Mouse (Mus musculus) heart, embryonic 14.5 days (tissue): Measurements from ENCODE around the gene Dexi. TPM values are rescaled to one million over a fixed set of nuclear protein-coding genes. Genes with fewer than 3 reads are reported as not detected.

ENCODE experiments used
- ATAC-seq: fragments of 200-750 bp; cut with Nextera tagmentation; 2 replicates; pipeline ENCODE4 v1.8.0; 2017; ENCODE audit warnings: low read depth, moderate TSS enrichment; ENCODE audit not compliant: insufficient number of reproducible peaks, insufficient read depth, low FRiP score
- H3K27ac ChIP-seq, 2 experiments: fragments of 200-500 bp in 1 of 2; fragments of 300-500 bp in 1 of 2; sonication (generic) in 1 of 2; replicated peaks in 1 of 2; 2 replicates each; pipeline ENCODE4 v1.5.1; 2012 to 2014; ENCODE audit warnings: low read depth in 2 of 2, low read length in 2 of 2, control low read depth in 1 of 2, mild to moderate bottlenecking in 1 of 2, mixed read lengths in 1 of 2; ENCODE audit not compliant: control insufficient read depth in 1 of 2, insufficient read depth in 1 of 2
- H3K27me3 ChIP-seq: fragments of 300-500 bp; sonication (generic); 2 replicates; pipeline ENCODE4 v1.6.1; 2014; ENCODE audit warnings: mild to moderate bottlenecking, low read length, control low read depth; ENCODE audit not compliant: control insufficient read depth, insufficient read depth
- H3K36me3 ChIP-seq: fragments of 300-500 bp; sonication (generic); 2 replicates; pipeline ENCODE4 v1.6.1; 2014; ENCODE audit warnings: mild to moderate bottlenecking, control low read depth, low read length, mixed read lengths; ENCODE audit not compliant: control insufficient read depth, insufficient read depth
- H3K4me1 ChIP-seq, 2 experiments: fragments of 200-500 bp in 1 of 2; fragments of 300-500 bp in 1 of 2; sonication (generic) in 1 of 2; 2 replicates each; pipeline ENCODE4 v1.6.1; 2012 to 2014; ENCODE audit warnings: low read length in 2 of 2, control low read depth in 1 of 2, mixed read lengths in 1 of 2; ENCODE audit not compliant: control insufficient read depth in 2 of 2, insufficient read depth in 2 of 2
- H3K4me2 ChIP-seq: fragments of 300-500 bp; sonication (generic); 2 replicates; pipeline ENCODE4 v1.6.1; 2014; ENCODE audit warnings: mild to moderate bottlenecking, low read length
- H3K4me3 ChIP-seq, 2 experiments: fragments of 200-500 bp in 1 of 2; fragments of 300-500 bp in 1 of 2; sonication (generic) in 1 of 2; 2 replicates each; pipeline ENCODE4 v1.5.1; 2012 to 2014; ENCODE audit warnings: low read length in 2 of 2, mild to moderate bottlenecking in 2 of 2, control low read depth in 1 of 2, low read depth in 1 of 2, moderate library complexity in 1 of 2; ENCODE audit not compliant: control insufficient read depth in 1 of 2, insufficient read depth in 1 of 2
- H3K9ac ChIP-seq: fragments of 300-500 bp; sonication (generic); 2 replicates; pipeline ENCODE4 v1.6.1; 2014; ENCODE audit warnings: mild to moderate bottlenecking, low read length
- H3K9me3 ChIP-seq: fragments of 300-500 bp; sonication (generic); 2 replicates; pipeline ENCODE4 v1.6.1; 2016; ENCODE audit warnings: low read length, control low read depth; ENCODE audit not compliant: control insufficient read depth
- WGBS: fragments of 180-500 bp; shearing (Covaris S2); extraction: QIAGEN DNeasy Blood & Tissue Kit; methylation state at CpG from one replicate; pipeline ENCODE4 v1.1.7; 2014; 5-methylcytosine and 5-hydroxymethylcytosine counted together
- polyA plus RNA-seq: library from polyadenylated mRNA; unstranded; fragments of >200 nt; fragmentation: Nextera tagmentation; extraction: Ambion mirVana; gene quantifications from 2 replicates; pipeline ENCODE4 v1.2.1, GENCODE M21; 2014

Dexi gene
- polyA plus RNA-seq, 1 experiment from 2014 or later = 29.0 TPM

DNA sequence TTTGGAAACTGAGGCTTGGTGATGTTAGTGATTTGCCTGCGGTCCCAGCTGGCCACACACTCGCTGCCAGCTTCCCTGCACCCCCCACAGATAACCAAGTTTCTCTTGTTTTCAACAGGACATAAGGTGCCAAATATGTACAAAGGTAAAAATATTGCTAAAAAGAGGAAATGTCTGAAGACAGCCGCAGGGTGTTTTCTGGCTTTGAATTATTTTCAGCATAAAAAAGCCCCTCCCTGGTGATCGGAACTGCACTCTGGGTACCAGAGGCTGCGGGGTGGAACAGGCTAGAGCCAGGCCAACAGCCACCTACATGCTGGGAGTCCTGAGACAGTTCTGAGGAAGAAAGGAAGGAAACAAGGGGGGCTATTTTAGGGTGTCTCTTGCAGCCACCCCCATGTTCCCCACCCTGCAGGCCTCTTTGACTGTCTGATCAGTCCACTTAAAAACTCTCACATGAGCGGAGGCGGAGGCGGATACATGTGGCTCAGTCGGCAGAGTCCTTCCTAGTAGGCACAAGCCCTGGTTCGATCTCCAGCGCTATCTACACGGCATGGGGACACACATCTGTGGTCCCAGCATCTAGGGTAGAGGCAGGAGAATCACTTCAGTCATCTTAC, 26.8 kb downstream of the Dexi start:
- 84% methylated on average over 12 of the region's 12 CpGs for WGBS
- Histone ChIP-seq H3K27me3 (no peaks in the 10 kb centered on the region), H3K4me1 (no peaks in the 10 kb centered on the region), H3K9ac (no peak overlapping the region), H3K4me2 (no peak overlapping the region), H3K27ac (no peak overlapping the region), H3K9me3 (no peaks in the 10 kb centered on the region), H3K4me3 (no peak overlapping the region), H3K36me3 (no peaks in the 10 kb centered on the region)
- no peak for ATAC-seq

DNA sequence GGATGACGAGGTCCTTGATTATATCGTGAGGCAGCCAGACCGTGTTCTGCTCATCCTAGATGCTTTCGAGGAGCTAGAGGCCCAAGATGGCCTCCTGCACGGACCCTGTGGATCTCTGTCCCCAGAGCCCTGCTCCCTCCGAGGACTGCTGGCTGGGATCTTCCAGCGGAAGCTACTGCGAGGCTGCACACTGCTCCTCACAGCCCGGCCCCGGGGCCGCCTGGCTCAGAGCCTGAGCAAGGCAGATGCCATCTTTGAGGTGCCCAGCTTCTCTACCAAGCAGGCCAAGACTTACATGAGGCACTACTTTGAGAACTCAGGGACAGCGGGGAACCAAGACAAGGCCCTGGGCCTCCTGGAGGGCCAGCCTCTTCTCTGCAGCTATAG, 31.7 kb downstream of the Dexi start:
- H3K4me1 ChIP-seq = no peaks in the 10 kb centered on the region; a peak in 1 of 4 replicates

DNA sequence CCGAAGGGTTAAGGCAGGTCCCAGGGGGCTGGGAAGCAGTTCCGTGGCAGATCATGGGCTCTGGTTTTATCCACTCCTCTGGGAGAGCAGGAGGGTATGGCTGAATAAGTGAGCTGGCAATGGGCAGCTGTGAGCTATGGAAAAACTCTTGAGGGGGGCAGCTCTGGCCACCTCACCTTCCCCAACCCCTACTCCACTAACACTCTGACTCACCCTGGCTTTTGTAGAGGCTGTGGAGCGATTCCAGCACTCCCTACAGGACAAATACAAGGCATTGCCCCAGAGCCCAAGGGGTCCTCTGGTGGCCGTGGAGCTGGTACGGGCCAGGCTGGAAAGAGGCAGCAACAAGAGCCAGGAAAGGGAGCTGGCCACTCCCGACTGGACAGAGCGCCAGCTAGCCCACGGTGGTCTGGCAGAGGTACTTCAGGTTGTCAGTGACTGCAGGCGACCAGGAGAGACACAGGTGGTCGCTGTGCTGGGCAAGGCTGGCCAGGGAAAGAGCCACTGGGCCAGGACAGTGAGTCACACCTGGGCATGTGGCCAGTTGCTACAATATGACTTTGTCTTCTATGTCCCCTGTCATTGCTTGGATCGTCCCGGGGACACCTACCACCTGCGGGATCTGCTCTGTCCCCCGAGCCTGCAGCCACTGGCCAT, 32.2 kb downstream of the Dexi start:
- no peaks in the 10 kb centered on the region; a peak in 1 of 4 replicates for H3K4me1 ChIP-seq
- no peaks in the 10 kb centered on the region for H3K9me3 ChIP-seq
- H3K4me3 ChIP-seq = no peak overlapping the region
- no peak for ATAC-seq
- H3K27me3 ChIP-seq = peaks cover 14% of the 10 kb centered on the region; the same call in 1 of the 2 replicates
- no peak overlapping the region for H3K27ac ChIP-seq
- no peak overlapping the region for H3K9ac ChIP-seq
- H3K4me2 ChIP-seq = no peak overlapping the region
- WGBS = 48% methylated on average over 14 of the region's 14 CpGs
- H3K36me3 ChIP-seq = no peaks in the 10 kb centered on the region

More for the DNA sequence above, 31.7 kb downstream of the Dexi start:
- no peak overlapping the region for H3K4me2 ChIP-seq
- H3K9me3 ChIP-seq = no peaks in the 10 kb centered on the region
- H3K27me3 ChIP-seq = peaks cover 14% of the 10 kb centered on the region; the same call in 1 of the 2 replicates
- no peaks in the 10 kb centered on the region for H3K36me3 ChIP-seq
- H3K9ac ChIP-seq = no peak overlapping the region
- 80% methylated on average over 12 of the region's 12 CpGs for WGBS
- no peak overlapping the region for H3K4me3 ChIP-seq
- no peak overlapping the region for H3K27ac ChIP-seq
- no peak for ATAC-seq

DNA sequence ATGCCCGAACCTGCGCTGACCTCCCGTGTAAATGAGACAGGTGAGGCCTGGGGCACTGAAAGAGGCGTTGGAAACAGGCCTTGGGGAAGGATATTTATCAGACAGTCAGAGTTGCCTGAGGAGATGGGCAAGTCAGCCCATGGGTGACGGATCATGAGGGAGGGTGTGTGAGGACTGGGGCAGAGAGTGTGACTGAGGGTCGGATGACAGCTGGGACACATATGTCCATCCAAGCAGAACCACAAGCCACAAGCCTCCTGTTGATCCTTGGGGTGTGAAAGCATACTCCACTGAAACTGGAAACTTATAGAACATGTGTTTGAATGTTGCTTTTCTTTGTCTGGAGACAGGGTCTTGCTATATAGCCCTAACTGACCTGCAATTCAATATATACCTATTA, 34.2 kb downstream of the Dexi start:
- Histone ChIP-seq H3K9ac (no peak overlapping the region), H3K4me2 (no peak overlapping the region), H3K36me3 (no peaks in the 10 kb centered on the region), H3K9me3 (no peaks in the 10 kb centered on the region), H3K4me3 (no peak overlapping the region), H3K27me3 (peaks cover 14% of the 10 kb centered on the region; the same call in 1 of the 2 replicates), H3K27ac (no peak overlapping the region), H3K4me1 (no peaks in the 10 kb centered on the region; a peak in 1 of 4 replicates)
- no peak for ATAC-seq
- WGBS = 56% methylated on average over 6 of the region's 6 CpGs

DNA sequence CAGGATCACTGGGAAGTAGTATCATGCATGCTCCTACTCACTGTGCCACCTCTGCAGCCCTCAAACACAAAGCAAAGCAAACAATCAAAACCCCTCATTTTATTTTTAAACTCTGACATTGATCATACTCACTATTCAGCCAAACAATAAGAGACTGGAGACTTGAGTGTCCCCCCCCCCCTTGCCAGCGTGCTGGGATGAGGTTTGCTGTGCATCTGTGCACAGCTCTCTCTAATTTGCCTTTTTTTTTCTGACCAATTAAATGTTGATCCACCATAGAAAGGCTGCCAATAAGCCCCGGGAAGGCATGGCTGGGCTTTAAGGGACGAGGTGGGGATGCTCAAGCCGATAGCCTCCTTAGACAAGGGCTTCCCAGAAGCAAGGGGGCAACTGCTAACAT, 35.4 kb downstream of the Dexi start:
- peaks cover 17% of the 10 kb centered on the region for H3K27me3 ChIP-seq
- no peaks in the 10 kb centered on the region for H3K36me3 ChIP-seq
- no peak for ATAC-seq
- no peak overlapping the region for H3K27ac ChIP-seq
- no peak overlapping the region for H3K4me3 ChIP-seq
- H3K4me1 ChIP-seq = no peaks in the 10 kb centered on the region; a peak in 1 of 4 replicates
- WGBS = 68% methylated on average over 4 of the region's 4 CpGs
- no peak overlapping the region for H3K4me2 ChIP-seq
- no peak overlapping the region for H3K9ac ChIP-seq
- H3K9me3 ChIP-seq = no peaks in the 10 kb centered on the region

DNA sequence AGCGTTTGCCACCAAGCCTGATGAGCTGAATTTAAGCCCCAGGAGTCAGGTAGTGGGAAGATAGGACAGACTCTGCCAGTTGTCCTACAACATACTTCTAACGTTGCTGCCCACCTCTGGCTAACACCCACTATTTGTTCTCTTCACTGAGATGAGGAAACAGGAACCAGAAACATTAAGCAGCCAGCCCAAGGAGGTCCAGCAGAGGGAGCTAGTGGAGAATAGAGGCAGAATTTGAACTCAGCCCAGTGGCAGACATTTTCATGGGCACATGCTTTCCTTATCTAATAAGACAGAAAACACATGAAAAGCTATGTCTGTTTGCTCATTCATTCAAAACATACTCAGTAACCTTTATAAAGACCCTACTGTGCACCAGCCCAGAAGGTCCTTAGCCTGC, 39.8 kb downstream of the Dexi start:
- Histone ChIP-seq H3K27me3 (peaks cover 12% of the 10 kb centered on the region; the same call in 1 of the 2 replicates), H3K4me3 (no peak overlapping the region), H3K36me3 (no peaks in the 10 kb centered on the region), H3K9me3 (no peaks in the 10 kb centered on the region), H3K4me2 (no peak overlapping the region), H3K27ac (no peak overlapping the region), H3K4me1 (no peaks in the 10 kb centered on the region), H3K9ac (no peak overlapping the region)
- WGBS = 68% methylated on average over 2 of the region's 2 CpGs
- no peak for ATAC-seq

DNA sequence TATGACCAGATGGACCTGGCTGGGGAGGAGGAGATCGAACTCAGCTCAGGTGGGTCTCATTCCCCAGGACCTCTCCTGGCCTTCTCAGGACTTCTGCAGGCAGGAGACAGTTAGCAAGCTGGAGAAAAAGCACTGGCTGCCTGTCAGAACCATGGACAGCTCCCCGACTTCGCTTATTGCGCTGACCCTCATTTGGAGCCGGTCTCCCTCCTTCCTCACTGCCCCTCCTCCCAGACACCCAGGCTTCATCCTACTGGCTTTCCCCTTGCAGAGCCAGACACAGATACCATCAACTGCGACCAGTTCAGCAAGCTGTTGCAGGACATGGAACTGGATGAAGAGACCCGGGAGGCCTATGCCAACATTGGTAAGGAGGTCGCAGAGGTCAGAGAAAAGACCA, 41.0 kb downstream of the Dexi start:
- no peaks in the 10 kb centered on the region for H3K36me3 ChIP-seq
- ATAC-seq = no peak
- no peak overlapping the region for H3K27ac ChIP-seq
- no peak overlapping the region for H3K4me3 ChIP-seq
- WGBS = 9% methylated on average over 8 of the region's 8 CpGs
- H3K27me3 ChIP-seq = peaks cover 5% of the 10 kb centered on the region; the same call in 1 of the 2 replicates
- H3K4me1 ChIP-seq = no peaks in the 10 kb centered on the region
- H3K9ac ChIP-seq = no peak overlapping the region
- H3K9me3 ChIP-seq = no peaks in the 10 kb centered on the region
- H3K4me2 ChIP-seq = no peak overlapping the region
